Mouse (Mus musculus): ENCODE measurements at regions not wholly inside any gene's neighbourhood (a gene's known extent, or its start where the extent isn't known, plus 50 kb on each side); places are given as distances from the start of the nearest gene placed in this dataset.

DNA sequence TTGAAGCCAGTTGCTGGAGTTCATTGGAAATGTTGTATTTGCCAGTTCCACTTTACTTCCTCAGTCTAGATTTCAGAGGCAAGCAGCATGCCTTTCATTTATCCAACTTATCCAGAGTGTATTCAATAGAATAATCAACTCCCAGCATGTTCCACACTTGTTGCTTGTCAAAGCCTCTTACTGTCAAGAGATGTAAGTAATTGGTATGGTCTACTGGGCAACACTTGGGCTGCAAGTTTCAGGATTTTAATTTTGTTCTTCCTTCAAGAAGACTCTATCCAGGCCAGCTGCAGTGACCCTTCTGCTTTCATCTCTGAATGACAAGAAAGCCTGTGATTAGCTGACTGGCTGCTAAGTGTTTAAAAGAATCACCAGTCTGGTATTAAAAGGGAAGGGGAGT is 3131.6 kb upstream of the Lrrc6 start:
- Histone ChIP-seq H3K4me2 (replicated peaks; ENCODE audit: low read depth, low read length) (no peak overlapping the region), H3K4me1 (replicated peaks; ENCODE audit: control insufficient read depth, insufficient read depth, low read length) (no peaks in the 10 kb centered on the region), H3K4me3 (ENCODE audit: low read depth, low read length) (no peak overlapping the region), H3K27ac (ENCODE audit: low read depth, low read length) (no peak overlapping the region), H3K27me3 (ENCODE audit: control insufficient read depth, insufficient read depth, low read length) (no peaks in the 10 kb centered on the region), H3K36me3 (ENCODE audit: control insufficient read depth, insufficient read depth, low read length) (no peaks in the 10 kb centered on the region), H3K9ac (ENCODE audit: low read depth, low read length) (no peak overlapping the region), H3K9me3 (ENCODE audit: control insufficient read depth, low read length) (no peaks in the 10 kb centered on the region)
- ATAC-seq (ENCODE audit: low FRiP score) (no peak), DNase-seq (ENCODE audit: low spot score) (no peak)

DNA sequence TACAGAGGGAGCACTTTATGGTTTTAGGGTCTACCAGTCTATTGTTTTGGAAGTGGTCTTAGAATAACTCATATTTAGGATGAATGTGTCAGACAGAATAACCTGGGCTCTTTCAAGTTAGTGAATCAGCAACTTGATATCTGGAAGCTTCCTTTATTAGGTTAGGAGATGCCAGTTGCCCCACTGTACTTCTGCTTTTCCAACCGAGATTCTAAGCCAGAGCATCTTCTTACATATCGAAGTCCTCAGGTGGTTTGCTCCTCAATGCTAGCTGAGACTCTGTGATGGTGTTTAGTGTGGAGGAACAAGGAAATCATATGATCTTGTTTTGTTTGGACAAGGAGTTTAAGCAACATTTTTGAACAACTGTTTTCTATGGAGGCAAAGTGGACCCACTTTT is 3117.3 kb upstream of the Lrrc6 start:
- no peak overlapping the region for H3K4me3 ChIP-seq (ENCODE audit: low read depth, low read length)
- H3K4me2 ChIP-seq (replicated peaks; ENCODE audit: low read depth, low read length): no peak overlapping the region
- H3K27ac ChIP-seq (ENCODE audit: low read depth, low read length): no peak overlapping the region
- no peaks in the 10 kb centered on the region for H3K4me1 ChIP-seq (replicated peaks; ENCODE audit: control insufficient read depth, insufficient read depth, low read length)
- H3K9ac ChIP-seq (ENCODE audit: low read depth, low read length): no peak overlapping the region
- no peaks in the 10 kb centered on the region for H3K9me3 ChIP-seq (ENCODE audit: control insufficient read depth, low read length)
- ATAC-seq (ENCODE audit: low FRiP score) (no peak), DNase-seq (ENCODE audit: low spot score) (no peak)
- WGBS: 89% methylated on average over 2 of the region's 2 CpGs
- H3K27me3 ChIP-seq (ENCODE audit: control insufficient read depth, insufficient read depth, low read length): no peaks in the 10 kb centered on the region
- H3K36me3 ChIP-seq (ENCODE audit: control insufficient read depth, insufficient read depth, low read length): no peaks in the 10 kb centered on the region

- Histone ChIP-seq H3K9ac (ENCODE audit: low read depth, low read length) (no peak overlapping the region), H3K4me2 (replicated peaks; ENCODE audit: low read depth, low read length) (no peak overlapping the region), H3K36me3 (ENCODE audit: control insufficient read depth, insufficient read depth, low read length) (no peaks in the 10 kb centered on the region), H3K4me3 (ENCODE audit: low read depth, low read length) (no peak overlapping the region), H3K9me3 (ENCODE audit: control insufficient read depth, low read length) (no peaks in the 10 kb centered on the region), H3K27me3 (ENCODE audit: control insufficient read depth, insufficient read depth, low read length) (no peaks in the 10 kb centered on the region), H3K4me1 (replicated peaks; ENCODE audit: control insufficient read depth, insufficient read depth, low read length) (no peaks in the 10 kb centered on the region), H3K27ac (ENCODE audit: low read depth, low read length) (no peak overlapping the region)
- WGBS: 88% methylated on average over 3 of the region's 3 CpGs
- ATAC-seq (ENCODE audit: low FRiP score): no peak
- DNase-seq (ENCODE audit: low spot score): no peak
Observed at GRCm38 (mm10) chr15:69614048-69614447, 3113.3 kb upstream of the Lrrc6 start.

DNA sequence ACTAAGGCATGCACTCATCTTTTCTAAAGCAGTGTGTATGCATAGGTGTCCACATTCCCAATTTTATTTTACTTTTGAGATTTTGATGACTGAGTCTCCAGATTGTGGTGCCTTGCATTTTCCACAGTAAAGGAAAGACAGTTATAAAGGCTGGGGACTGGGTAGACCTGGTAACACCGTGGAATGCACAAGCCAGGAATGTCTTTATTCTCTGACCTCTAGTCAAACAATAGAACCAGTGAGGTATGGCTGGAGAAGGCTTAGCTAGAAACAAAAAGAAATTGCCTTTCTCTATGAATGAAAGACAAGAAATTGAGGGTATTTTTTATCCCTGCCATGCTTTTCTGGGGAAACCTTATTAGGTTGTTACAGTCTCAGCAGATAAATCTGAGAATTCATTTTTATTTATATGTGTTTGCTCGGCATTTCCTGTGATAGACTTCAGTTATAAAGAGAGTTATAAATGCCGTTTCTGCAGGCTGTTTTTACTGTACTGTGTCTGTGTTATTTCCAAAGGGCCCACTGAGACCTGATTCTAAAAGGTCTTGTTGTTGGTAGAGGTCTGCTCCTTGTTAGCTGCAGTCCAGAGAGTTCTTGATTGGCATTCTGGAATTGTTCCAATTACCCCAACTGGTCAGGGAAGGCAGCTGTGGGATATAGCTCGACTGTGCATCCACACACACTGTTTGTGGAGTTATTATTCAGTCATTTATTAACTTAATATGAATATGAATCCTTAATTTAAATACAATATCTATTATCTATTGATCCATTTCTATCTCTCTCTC is 3090.7 kb upstream of the Lrrc6 start:
- no peak overlapping the region; the same call in 1 of the 2 replicates for H3K27ac ChIP-seq (ENCODE audit: low read depth, low read length)
- 25% methylated on average over 4 of the region's 4 CpGs for WGBS

GRCm38 (mm10) chr15:69588084-69588483 is 3087.4 kb upstream of the Lrrc6 start:
- no peaks in the 10 kb centered on the region for H3K36me3 ChIP-seq (ENCODE audit: control insufficient read depth, insufficient read depth, low read length)
- no peak overlapping the region for H3K4me2 ChIP-seq (replicated peaks; ENCODE audit: low read depth, low read length)
- H3K9me3 ChIP-seq (ENCODE audit: control insufficient read depth, low read length): no peaks in the 10 kb centered on the region
- H3K9ac ChIP-seq (ENCODE audit: low read depth, low read length): no peak overlapping the region
- ATAC-seq (ENCODE audit: low FRiP score): peak; percentile 19; the same call in 1 of the 2 replicates
- WGBS: 58% methylated on average over 5 of the region's 5 CpGs
- no peaks in the 10 kb centered on the region for H3K27me3 ChIP-seq (ENCODE audit: control insufficient read depth, insufficient read depth, low read length)
- no peak overlapping the region for H3K27ac ChIP-seq (ENCODE audit: low read depth, low read length)
- H3K4me3 ChIP-seq (ENCODE audit: low read depth, low read length): no peak overlapping the region
- DNase-seq (ENCODE audit: low spot score): peak; percentile 6
- no peaks in the 10 kb centered on the region for H3K4me1 ChIP-seq (replicated peaks; ENCODE audit: control insufficient read depth, insufficient read depth, low read length)

More for the DNA sequence above, 3090.7 kb upstream of the Lrrc6 start:
- Histone ChIP-seq H3K9me3 (ENCODE audit: control insufficient read depth, low read length) (no peaks in the 10 kb centered on the region), H3K4me2 (replicated peaks; ENCODE audit: low read depth, low read length) (no peak overlapping the region), H3K27me3 (ENCODE audit: control insufficient read depth, insufficient read depth, low read length) (no peaks in the 10 kb centered on the region), H3K9ac (ENCODE audit: low read depth, low read length) (no peak overlapping the region), H3K4me1 (replicated peaks; ENCODE audit: control insufficient read depth, insufficient read depth, low read length) (no peaks in the 10 kb centered on the region), H3K36me3 (ENCODE audit: control insufficient read depth, insufficient read depth, low read length) (no peaks in the 10 kb centered on the region), H3K4me3 (ENCODE audit: low read depth, low read length) (no peak overlapping the region)
- ATAC-seq (ENCODE audit: low FRiP score) (peak; percentile 87), DNase-seq (ENCODE audit: low spot score) (peak; percentile 13)

GRCm38 (mm10) chr15:69576742-69577141 is 3076.0 kb upstream of the Lrrc6 start:
- no peak for ATAC-seq (ENCODE audit: low FRiP score)
- no peak for DNase-seq (ENCODE audit: low spot score)
- 36% methylated on average over 2 of the region's 2 CpGs for WGBS
- Histone ChIP-seq H3K4me1 (replicated peaks; ENCODE audit: control insufficient read depth, insufficient read depth, low read length) (no peaks in the 10 kb centered on the region), H3K4me2 (replicated peaks; ENCODE audit: low read depth, low read length) (no peak overlapping the region), H3K27ac (ENCODE audit: low read depth, low read length) (no peak overlapping the region), H3K9ac (ENCODE audit: low read depth, low read length) (no peak overlapping the region), H3K4me3 (ENCODE audit: low read depth, low read length) (no peak overlapping the region), H3K36me3 (ENCODE audit: control insufficient read depth, insufficient read depth, low read length) (no peaks in the 10 kb centered on the region), H3K27me3 (ENCODE audit: control insufficient read depth, insufficient read depth, low read length) (no peaks in the 10 kb centered on the region), H3K9me3 (ENCODE audit: control insufficient read depth, low read length) (no peaks in the 10 kb centered on the region)

- ATAC-seq (ENCODE audit: low FRiP score): peak; percentile 98
- no peak overlapping the region for H3K27ac ChIP-seq (ENCODE audit: low read depth, low read length)
- no peaks in the 10 kb centered on the region for H3K9me3 ChIP-seq (ENCODE audit: control insufficient read depth, low read length)
- no peaks in the 10 kb centered on the region for H3K27me3 ChIP-seq (ENCODE audit: control insufficient read depth, insufficient read depth, low read length)
- H3K9ac ChIP-seq (ENCODE audit: low read depth, low read length): no peak overlapping the region
- H3K4me2 ChIP-seq (replicated peaks; ENCODE audit: low read depth, low read length): no peak overlapping the region
- H3K4me3 ChIP-seq (ENCODE audit: low read depth, low read length): no peak overlapping the region
- H3K36me3 ChIP-seq (ENCODE audit: control insufficient read depth, insufficient read depth, low read length): no peaks in the 10 kb centered on the region
- H3K4me1 ChIP-seq (replicated peaks; ENCODE audit: control insufficient read depth, insufficient read depth, low read length): no peaks in the 10 kb centered on the region
- peak; percentile 66 for DNase-seq (ENCODE audit: low spot score)
- WGBS: 26% methylated on average over 4 of the region's 4 CpGs
Observed at GRCm38 (mm10) chr15:69575611-69576153, 3075.0 kb upstream of the Lrrc6 start.

- no peak for ATAC-seq (ENCODE audit: low FRiP score)
- 89% methylated on average over 3 of the region's 3 CpGs for WGBS
Observed at GRCm38 (mm10) chr15:69554171-69554570, 3053.5 kb upstream of the Lrrc6 start.

GRCm38 (mm10) chr15:69552062-69552628 is 3051.4 kb upstream of the Lrrc6 start:
- no peaks in the 10 kb centered on the region for H3K36me3 ChIP-seq (ENCODE audit: control insufficient read depth, insufficient read depth, low read length)
- ATAC-seq (ENCODE audit: low FRiP score) (no peak), DNase-seq (ENCODE audit: low spot score) (no peak)
- H3K9ac ChIP-seq (ENCODE audit: low read depth, low read length): no peak overlapping the region
- no peaks in the 10 kb centered on the region for H3K27me3 ChIP-seq (ENCODE audit: control insufficient read depth, insufficient read depth, low read length)
- no peaks in the 10 kb centered on the region for H3K9me3 ChIP-seq (ENCODE audit: control insufficient read depth, low read length)
- no peak overlapping the region for H3K4me3 ChIP-seq (ENCODE audit: low read depth, low read length)
- no peak overlapping the region for H3K4me2 ChIP-seq (replicated peaks; ENCODE audit: low read depth, low read length)
- WGBS: 77% methylated on average over 5 of the region's 5 CpGs
- no peaks in the 10 kb centered on the region for H3K4me1 ChIP-seq (replicated peaks; ENCODE audit: control insufficient read depth, insufficient read depth, low read length)
- H3K27ac ChIP-seq (ENCODE audit: low read depth, low read length): no peak overlapping the region

More at GRCm38 (mm10) chr15:69554171-69554570, 3053.5 kb upstream of the Lrrc6 start:
- H3K4me3 ChIP-seq (ENCODE audit: low read depth, low read length): no peak overlapping the region
- no peaks in the 10 kb centered on the region for H3K4me1 ChIP-seq (replicated peaks; ENCODE audit: control insufficient read depth, insufficient read depth, low read length)
- no peak for DNase-seq (ENCODE audit: low spot score)
- H3K27ac ChIP-seq (ENCODE audit: low read depth, low read length): no peak overlapping the region
- no peaks in the 10 kb centered on the region for H3K36me3 ChIP-seq (ENCODE audit: control insufficient read depth, insufficient read depth, low read length)
- no peak overlapping the region for H3K9ac ChIP-seq (ENCODE audit: low read depth, low read length)
- H3K27me3 ChIP-seq (ENCODE audit: control insufficient read depth, insufficient read depth, low read length): no peaks in the 10 kb centered on the region
- no peak overlapping the region for H3K4me2 ChIP-seq (replicated peaks; ENCODE audit: low read depth, low read length)
- H3K9me3 ChIP-seq (ENCODE audit: control insufficient read depth, low read length): no peaks in the 10 kb centered on the region

All from hindbrain, embryonic 11.5 days (tissue).